Mouse (Mus musculus) heart, adult 11 months (tissue): ENCODE results near the gene Disp2.

Experiments
- DNase-seq: peaks from one replicate; pipeline ENCODE4 v3.0.0; 2022

Disp2 gene

DNA sequence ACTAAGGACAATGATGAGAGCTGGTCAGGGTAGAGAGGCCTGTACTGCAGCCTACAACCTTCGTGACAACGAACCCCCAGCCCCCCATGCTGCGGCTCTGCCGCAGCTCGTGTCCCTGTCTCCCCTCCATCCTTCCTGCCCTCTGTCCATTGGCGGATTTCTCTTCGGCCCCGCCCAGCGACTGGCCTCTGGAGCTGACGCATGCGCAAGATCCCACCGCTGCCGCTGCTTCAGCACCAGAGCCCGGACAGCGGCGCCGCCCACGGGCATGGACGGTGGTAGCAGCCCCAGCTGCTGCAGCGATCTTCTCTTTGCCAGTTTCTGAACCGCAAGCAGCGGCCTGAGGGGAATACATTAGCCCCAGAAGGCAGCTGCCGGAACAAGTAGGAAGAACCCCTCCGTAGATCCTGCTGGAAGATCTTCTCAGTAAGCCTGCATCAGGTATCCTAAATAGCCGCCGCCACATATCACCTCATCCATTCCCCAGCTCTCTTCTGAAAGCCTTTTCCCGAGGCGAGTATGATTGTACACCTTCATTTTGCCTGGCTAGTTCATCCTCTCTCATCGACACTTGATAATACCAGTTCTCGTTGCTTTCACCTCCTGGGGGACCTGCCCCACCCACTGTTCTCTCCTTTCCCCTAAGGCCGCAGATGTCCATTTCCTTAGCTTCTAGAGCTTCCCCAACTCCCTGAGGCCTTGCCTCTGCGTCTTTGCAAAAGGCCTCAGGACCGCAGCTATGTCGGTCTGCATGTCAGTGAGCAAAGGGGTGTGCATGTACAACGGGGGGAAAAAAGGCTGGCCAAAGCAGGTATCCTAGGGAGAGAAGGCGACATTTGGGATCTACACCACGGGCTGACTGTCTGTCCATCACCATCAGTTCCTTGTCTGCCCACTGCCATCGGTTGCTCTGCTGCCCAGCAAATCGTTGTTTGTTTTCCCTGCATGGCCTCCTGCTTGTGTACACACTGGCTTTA is at the start of gene Disp2:
Gene Disp2, plus strand, starts transcription at position 216 of the 977 bp plus-strand sequence.
- DNase-seq = peak; percentile 99

DNA sequence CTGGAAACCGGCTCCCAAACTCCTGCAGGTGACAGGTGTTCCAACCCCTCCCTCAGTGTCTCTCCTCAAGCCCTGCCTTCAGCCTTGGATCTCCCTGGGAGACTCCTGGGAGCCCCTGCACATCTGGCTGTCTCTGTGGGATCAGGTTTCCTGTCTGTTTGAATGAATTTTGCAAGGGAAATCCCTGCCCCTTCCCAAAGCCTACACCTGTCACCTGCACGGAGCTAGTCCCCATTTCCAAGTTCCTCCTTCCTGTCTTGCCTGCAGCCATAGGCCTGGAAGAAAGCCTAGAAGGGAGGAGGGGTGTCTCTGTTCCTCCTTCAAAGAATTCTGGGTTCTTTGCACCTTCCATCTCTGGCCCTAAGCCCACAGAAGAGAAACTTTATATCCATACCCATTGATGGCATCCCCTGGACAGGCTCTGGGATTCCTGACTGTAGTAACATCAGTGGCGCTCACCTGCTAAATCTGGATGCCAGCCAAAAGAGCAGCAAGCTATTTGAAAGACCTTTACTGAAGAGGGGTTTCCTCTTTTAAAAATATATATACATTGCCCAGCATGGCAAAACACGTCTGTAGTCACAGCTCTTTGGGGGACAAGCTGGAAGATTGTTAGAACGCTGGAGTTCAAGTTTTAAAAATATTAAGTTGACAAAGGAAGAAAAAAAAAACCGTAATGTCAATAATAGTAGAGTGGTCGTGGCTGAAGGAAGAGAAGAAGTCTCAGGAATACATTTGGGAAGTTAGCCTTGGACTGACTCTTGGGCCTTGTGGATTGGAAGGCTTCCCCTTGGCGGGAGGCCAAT is 49.5 kb upstream of the Disp2 start:
- DNase-seq = peak; percentile 86

DNA sequence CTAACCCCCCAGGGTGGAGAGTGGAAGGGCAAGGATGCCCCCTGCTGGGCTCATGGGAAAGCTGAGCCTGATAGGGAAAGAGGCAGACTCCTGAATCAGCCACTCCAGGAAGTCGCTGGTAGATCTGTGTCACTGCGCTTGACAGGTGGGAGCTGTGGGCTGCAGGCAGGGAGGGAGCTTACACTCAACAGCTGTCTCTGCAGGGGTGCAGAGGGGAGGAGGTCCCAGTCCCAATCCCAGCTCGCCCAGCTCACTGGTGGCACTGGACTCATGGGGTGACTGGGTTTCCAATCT is 49.0 kb upstream of the Disp2 start:
- peak; percentile 95 for DNase-seq

DNA sequence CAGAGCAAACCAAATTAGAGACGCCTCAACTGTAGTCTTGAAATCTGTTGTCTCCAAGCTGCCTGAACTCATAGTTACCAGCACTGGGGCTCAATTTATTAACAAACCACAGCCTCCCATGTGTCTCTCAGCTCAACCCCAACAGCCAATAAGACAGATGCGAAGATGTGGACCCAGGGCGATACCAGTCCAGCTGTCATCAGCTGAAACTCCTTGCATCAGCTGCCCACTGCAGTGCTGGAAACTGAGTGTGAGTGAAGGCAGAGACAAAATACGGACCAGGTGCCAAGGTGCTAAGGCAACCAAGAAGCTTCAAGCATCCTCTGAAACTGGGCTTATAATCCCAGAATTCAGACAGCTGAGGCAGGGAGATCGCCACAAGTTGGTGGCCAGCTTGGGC is 47.5 kb upstream of the Disp2 start:
- peak; percentile 65 for DNase-seq

DNA sequence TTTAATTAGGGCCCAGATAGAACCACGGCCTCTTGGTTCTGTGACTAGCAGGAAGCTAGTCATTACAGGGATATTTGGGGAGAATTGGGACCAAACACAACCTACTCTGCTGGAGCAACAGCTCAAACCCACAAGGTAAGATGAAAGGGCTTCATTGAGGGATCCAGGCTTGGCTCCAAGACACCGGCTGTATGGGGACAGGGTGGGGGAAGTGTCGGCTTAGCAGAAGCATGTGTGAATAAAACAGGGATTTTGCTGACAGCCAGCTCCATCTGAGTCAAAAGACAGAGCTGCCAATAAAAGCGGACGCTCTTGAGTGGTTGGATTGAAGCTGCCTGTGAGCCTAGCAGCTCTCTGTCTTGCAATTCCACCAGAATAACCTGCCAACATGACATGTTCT is 46.2 kb upstream of the Disp2 start:
- DNase-seq = peak; percentile 67

DNA sequence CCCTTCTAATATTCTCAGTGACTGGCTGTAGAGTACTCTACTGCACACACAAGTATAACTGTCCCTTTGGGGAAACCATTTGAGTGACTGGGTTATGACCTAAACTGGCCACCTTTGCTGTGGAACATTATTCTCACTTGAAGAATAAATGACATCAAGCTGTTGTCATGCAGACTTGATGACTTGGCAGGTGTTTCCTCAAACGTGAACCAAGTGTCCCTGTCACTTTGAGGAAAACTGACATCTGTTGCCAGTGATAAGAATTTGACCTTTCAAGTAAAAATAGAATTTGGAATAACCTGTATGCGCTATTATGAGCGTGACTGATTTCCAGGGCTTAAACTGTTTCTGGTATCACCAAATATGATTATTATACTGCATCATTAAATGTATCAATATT is 39.2 kb upstream of the Disp2 start:
- peak; percentile 51 for DNase-seq

DNA sequence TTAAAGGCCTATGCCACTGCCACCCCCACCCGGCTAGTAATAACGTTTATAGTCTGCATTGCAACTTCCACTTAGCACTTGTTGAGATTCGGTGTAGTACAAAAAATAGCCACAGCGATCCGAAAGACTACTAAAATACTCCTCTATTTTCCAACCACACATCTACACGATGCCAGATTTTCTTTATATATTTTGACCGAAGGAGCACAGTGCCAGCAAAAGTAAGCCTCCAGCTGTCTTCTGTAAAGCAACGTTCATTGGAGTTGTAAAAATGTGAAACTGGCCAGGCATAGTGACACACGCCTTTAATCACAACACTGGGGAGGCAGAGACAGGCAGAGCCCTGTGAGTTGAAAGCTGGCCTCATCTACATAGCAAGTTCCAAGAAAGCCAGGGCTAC is 38.3 kb upstream of the Disp2 start:
- peak; percentile 43 for DNase-seq

DNA sequence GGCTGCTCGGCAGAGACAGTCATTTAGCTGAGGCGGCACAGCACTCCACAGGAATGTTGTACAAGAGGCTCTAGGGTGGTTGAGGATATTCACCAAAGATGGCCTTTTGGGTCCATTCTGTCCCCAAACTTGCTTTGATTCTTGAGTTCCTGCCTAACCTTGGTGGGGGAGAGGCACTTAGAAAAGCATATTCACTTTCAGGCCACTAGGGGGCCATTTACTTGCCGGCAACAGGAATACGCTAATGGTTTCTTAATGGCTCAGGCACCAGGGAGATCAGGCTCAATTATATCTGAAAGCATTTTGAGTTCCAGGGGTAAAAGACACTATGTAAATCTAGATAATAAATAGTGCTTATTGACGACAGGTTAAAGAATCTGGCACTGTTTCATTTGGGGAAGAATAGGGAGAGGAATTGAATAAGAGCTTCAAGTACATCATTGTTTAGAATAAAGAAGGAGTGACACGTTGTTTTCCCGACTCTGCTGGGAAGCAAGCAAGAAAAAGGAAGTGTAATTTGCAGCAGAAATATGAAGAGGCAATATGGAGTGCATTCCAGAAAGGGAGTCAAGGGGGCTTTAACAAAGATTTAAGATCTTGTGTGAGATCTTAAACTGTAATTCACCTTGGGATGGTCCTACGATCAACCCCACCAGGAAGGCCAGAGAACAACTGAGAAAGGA is 36.1 kb upstream of the Disp2 start:
- DNase-seq = peak; percentile 93

DNA sequence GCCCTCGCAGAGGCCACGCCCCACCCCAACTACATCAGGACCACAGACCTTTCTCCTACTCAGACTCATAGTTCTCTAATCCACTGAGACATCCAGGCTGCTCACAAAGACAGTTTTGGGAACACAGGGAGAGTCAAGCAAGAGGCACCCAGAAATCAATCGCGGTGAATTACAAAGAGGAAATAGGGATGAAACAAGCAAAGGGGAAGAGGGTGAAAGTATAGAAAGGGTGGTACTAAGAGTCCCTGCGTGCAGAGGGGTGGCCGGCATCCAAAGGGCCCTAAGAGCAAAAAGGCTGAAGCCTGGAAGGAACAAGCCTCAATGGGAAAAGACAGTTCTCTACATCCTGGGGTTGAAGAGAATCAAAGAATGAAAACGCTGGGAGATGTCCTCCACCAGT is 34.9 kb upstream of the Disp2 start:
- peak; percentile 89 for DNase-seq

DNA sequence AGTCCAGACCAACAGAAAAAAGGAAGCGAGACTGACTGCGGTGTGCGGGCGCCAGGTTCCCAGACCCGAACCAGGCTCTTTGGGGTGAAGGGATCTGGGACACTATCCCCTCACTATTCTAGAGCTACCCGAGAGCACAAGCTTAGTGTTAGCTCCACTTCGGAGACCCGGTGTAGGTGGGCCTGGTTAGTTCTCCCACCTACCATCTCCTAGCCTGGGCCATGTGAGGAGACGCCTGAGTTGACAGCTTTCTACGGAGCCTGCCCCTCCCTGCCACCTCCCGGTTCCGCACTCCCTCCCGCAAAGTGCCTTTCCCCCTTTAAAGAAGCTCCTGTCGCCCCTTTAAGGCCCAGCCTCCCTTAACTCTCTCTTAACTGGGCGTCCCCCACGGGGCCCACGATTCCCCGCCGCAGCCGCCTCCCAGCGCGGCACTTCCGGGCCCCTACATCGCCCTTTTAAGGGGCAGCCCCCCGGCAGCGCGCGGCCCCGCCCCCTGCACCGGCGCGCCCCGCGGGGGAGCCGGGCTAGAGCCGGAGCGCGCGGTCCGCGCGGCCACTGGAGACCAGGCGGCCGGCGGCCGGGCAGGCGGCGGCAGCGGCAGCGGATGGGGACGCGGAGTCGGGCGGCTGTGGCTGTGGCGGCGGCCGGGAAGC is 34.2 kb upstream of the Disp2 start, which contains the start of gene Inafm2:
Gene Inafm2, plus strand, starts transcription at position 527 of the 653 bp plus-strand sequence.
- peak; percentile 100 for DNase-seq

DNA sequence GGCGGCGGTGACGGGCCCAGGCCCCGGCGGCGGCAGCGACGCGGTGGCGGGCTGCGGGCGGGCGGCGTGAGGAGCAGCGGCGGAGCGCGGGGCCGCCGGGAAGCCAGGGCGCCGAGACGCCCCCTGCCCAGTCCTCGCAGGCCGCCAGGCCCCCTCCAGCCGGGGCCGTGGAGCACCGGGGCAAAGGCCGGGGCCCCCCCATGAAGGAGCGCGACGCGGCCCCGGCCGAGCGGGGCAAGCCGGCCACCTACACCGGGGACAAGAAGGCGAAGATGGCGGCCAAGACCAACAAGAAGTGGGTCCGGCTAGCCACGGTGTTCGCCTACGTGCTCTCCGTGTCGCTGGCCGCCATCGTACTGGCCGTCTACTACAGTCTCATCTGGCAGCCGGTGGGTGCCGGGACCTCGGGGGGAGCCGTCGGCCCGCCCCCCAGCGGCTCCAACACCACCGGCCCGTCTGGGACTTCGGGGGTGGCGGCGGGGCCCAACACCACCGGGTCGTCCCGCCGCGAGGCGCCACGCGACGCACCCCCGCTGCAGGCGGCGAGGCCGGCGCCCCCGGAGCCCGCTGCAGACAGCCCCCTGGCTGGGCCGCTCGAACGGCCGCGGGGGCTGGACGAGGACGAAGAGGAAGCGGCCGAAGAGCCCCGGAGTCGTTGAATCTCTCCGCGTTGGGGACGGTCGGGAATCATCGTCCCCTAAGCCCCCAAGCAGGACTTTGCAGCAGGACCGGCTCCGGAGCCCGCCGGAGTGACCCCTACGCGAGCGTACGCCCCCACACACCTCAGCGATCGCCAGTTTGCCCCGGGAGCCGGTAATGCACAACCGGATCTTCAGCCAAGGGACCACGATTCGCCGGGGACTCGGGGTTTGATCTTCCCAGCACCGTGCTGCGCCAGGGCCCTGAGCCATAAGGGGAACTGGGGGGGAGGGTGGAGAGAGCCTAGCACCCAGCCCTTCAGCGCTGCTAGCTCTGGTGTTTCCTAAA is 33.3 kb upstream of the Disp2 start:
- peak; percentile 96 for DNase-seq

DNA sequence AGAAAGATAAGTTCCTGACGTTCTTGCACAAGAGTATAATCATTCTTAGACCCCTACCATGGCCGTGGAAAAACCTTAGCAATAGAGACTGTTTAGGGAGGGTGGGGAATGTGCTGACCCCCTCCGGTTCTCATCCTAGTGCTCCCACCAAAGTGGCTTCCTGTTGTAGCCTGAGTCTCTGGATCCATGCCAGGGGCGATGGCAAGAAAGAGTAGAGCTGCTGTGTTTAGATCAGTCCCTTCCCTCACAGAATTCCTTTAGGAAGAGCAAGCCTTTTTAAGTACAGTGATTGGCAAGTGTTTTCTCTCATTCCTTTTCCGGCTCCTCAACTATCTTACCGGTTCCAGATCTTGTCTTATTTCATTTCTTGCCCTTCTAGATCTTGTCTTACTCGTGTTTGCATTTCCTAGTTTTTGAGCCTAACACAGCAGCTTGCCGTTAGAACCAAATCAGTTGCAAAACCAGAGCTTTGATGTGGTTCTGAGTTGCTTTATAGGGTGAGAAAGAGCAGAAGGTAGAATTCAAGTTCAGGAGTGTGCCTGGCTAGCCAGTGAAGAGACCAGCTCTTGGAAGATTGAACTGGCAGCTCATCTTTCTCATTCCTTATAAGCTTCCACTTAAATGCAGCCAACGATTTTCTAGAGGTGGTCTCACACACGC is 32.1 kb upstream of the Disp2 start:
- peak; percentile 95 for DNase-seq

DNA sequence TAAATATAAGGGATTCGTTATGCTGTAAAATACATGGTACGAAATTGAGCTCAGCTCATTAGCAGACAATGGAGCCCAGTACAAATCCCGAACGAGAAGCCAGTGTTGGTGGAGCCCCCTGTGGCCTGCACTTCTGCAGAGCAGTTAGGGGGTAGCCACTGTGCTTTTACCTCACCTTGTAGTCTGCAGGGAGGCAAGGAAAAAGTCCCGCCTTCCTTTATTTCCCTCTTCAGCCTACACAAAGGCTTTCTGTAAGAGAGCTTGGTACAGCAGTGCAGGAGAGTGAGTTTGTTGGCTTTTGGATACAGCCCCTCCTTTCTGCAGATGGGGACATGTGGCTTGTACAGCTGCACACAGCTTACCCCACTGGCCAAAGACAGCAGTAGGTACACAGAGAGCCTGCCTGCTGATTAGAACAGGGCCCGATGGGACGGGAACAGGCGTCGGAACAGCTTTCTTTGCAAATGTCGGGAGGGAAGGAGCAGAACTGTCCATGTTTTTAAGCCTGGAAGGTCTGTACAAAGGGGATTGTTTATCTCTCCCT is 30.1 kb upstream of the Disp2 start:
- DNase-seq = peak; percentile 98

DNA sequence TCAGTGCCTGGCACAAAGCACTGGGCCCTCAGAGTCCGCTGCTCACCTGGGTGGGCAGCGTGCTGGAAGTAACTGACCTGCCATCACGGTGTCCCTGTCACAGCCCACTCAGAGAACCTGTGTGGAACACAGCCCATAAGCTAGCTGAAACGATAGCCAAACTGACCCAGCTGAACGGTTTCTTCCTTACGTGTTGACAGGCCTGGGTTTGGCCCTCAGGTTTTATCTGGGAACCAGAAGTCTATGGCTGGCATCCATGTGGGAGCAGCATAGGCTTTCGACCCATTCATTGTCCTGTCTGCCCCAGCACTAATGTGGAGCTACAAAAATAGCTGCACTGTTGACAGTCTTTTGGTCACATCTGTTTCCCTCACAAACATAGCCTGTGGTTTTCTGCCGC is 29.0 kb upstream of the Disp2 start:
- DNase-seq = peak; percentile 98

DNA sequence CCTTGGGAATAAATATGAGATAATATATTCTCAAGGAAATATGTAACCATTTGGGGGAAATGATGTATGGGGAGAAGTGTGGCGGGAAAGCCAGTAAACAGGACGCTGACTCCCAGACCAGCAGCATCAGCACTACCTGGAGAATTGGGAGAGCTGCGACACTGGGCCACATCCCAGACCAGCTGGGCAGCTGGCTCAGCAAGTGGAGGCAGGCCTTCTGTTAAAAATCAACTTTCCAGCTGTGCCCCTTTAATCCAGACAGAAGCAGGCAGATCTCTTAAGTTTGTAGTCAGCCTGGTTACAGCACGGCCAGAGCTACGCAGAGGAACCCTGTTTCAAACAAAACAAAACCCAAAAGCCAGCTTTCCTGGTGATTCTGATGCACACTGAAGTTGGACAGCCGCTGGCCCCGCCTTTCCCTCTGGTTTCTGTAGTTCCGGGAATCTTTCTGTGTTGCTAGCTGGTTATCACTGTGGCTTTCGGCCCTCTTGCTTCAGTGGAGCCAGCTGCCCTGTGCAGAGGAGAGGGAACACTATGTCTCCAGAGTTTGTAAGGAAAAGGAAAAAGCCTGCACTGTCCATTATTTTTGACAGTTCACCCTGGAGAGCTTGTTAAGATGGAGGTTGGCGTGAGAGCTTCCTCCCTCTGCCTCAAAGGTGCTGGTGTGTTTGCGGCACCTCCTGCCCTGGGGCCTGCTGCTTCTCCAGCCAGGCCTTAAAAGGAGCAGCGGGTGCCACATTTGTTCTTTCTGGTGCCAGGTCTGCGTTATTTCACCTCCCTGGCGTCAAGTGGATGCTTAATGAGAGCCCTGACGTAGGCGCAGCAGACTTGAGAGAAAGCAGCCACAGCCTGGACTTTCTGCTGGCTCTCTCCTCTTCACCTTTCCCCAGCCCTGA is 27.4 kb upstream of the Disp2 start:
- DNase-seq = peak; percentile 97

DNA sequence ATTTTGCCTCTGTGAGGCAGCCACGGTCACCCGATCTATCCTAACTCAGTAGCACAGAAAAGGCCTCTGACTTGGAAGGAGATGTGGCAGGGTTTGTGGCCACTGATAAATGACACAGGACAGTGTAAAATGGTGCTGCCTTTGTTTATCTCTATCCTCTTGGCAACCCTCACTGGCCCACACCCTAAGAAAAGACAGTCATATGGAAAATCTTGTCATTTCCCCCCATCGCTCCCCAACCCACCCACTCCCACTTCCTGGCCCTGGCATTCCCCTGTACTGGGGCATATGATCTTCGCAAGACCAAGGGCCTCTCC is 26.8 kb upstream of the Disp2 start:
- DNase-seq = peak; percentile 86

DNA sequence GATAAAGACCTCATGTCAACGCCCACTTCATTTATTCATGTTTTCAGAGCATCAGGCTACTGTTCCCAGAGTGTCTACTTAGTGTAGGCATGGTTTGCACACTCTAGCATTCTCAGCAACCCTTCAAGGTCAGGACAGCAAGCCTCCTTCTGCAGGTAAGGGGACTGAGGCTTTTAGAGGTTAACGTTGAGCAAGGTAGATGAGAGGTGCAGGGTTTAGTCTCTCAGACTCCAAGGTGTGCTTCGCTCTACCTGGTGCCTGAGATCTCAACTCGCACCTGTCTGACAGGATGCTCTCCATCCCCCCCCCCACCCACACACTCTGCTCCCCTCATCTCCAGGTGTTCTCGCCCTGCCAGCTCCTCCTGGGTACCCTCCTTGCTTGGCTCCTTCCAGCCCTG is 25.4 kb upstream of the Disp2 start:
- peak; percentile 78 for DNase-seq

DNA sequence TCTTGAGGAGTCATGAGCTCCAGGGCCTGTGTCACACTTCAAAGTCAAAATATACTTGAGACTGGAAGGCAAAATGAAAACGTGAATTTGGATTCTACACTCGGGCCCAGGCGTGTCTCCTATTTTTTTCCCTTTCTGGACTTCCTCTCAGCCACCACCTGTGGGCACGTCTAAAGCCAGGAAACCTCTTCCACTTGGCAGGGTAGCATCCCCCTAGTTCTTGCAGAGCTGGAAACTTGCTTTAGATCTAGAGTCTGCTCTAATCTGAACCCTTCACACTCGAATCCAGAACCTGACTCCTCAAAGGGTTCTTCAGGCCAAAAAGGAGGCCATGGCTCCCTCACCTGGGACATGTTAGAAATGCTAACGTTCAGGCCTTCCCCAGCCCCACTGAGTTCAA is 24.1 kb upstream of the Disp2 start:
- peak; percentile 79 for DNase-seq

DNA sequence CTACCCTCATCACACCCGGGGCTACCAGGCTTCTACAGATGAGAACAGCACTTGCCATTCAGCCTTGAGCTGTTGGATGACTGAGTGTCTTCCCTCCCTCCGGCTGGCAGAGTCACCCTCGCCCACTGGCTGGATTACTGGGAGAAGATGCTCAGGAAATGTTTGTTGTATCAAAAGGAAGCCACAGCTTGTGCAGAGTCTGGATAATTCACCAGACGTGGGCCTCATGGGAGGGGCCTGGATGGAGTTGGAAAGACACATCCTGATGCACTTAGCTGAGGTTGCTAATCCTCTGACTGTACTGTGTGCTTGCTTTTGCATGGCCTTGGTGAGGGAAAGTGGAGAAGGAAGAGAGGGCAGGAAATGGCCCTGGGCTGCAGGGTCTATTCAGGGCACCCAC is 23.4 kb upstream of the Disp2 start:
- DNase-seq = no peak

DNA sequence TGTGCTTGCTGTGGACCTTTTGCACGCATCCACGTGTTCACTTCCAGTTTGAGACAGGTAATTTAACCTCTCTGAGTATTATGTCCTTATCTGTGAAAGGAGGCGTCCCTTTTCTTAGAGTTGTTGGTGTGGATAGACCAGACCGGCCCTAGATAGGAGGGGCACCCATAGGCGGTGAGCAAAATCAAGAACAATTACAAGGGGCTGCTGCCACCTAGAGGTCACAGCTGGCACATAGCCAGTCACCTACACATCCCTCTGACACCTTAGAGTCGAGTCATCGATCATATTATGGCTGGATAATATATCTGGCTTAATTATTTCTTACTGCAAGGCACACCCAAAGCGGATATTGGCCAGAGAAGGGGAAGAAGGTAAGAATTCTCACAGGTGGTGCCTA is 19.7 kb upstream of the Disp2 start:
- peak; percentile 93 for DNase-seq
